Mouse (Mus musculus) R1 (cell line): Measurements from ENCODE around the gene Tmem30c.

Experiments used
- DNase-seq: peaks from one replicate; pipeline ENCODE4 v3.0.0-alpha.2; 2018; ENCODE audit warnings: low read depth, low spot score

The Tmem30c gene

DNA sequence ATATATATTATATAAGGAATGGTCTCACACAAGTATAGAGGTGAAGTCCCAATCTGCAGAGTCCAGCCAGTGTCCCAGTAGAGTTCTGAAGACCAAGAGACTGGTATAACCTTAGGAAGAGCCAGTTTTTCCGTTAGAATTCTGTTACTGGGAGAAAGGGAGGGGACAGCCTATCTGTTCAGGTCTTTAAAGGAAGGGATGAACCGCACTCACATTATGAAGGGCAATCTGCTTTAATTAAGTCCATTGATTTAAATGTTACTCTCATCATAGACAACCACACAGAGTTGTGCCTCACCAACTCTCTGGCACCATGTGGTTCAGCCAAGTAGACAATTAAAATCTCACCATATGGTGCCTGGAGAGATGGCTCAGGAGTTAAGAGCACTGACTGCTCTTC lies at the start of gene Tmem30c:
Tmem30c (minus strand) TSS at position 101 of the 400 bp plus-strand sequence.
- no peak for DNase-seq

DNA sequence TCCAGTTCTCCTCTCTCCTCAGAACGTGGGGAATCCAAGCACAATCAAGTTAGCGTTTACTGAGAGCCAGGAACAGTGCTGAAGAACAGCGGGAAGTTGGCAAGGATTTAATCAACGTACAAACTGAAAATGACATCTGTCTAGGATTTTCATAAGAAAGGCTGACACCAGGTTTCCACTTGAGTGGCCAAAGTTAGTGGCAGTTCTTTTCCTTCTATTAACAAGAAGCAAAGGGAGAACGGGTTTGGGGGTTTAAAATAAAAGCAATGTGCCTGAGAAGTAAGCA lies 47.9 kb upstream of the Tmem30c start:
- peak; percentile 7 for DNase-seq

DNA sequence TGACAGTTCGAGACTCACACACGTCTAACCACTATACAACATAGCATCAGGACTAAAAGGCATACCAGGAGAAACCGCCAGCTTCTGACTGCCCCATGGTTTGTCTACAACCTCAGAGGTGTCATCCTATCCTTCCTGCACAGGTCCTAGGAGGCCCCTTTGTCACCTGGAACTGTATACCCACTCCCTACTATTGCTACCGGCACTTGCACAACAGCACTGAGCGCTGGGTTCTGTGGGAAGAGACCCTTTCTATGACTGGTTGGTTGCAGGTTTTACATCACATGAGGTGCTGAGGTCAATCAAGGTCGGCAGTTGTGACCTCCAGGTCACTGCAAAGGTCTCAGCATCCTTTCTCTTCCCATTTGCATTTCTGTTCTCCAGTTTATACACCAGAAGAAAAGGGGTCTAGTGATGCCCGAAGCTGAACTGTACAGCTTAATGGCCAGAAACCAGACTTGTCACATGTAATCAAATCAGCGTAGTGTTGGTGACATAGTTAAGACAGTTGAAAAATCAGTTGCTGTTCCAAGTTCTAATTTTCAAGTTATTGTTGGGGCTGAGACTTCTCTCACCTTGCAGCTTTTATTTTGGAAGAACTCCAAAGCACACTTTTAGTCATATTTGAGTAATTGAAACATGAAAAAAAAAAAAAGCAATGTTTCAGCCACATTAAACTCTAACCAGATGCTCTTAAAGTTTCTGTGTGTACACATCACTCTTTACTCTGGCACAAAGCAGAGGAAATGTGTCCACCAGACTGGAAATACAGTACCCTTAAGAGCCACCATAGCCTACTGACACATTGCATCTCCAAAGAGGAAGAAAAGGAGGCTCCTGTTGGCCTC lies 47.3 kb upstream of the Tmem30c start:
- no peak for DNase-seq

DNA sequence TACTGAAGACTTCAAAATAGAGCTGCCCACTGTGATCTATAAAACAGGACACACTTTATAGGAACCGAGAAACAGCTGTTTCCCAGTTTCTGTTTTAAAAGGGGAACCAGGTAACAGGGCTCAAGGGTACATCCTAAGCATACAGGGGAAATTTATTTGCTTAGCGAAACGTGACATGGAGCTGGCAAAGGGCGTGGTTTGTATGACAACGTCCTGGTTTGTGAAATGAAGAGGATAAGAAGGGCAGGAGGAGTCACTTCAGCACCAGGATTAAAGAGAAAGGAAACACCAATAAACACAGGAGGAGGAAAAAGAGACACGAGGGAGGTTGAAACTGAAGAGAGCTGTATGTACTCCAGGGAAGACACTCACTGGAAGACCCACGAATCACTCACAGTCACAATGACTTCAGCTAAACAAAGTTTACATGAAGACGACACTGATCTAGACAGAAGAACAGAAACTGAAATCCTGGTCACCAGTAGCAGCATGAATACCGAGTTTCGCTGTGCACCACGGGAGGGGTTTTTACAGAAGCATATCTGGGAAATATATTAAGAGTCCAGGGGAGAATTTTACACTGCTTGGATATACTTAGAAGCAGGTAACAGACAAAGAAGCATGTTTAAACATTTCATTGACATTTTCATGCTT lies 44.2 kb upstream of the Tmem30c start:
- no peak for DNase-seq

DNA sequence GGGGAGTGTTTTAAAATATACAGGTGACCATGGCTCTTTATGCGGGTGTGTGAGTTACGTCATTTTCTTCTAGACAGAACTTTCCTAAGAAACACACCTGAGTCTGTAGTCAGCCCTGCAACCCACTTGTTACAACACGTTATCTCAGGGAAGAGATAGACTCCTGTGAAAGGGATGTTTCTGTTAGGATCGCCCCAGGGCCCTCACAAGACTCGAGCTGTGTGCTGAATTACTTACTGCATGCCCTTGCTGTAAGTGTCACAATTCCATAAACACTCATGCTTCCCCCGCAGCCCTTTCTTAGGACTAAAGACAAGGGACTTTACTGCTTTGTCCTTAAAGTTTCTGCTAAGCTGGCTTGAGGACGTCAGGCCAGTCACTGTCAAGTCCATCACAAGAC lies 39.6 kb upstream of the Tmem30c start:
- no peak for DNase-seq

DNA sequence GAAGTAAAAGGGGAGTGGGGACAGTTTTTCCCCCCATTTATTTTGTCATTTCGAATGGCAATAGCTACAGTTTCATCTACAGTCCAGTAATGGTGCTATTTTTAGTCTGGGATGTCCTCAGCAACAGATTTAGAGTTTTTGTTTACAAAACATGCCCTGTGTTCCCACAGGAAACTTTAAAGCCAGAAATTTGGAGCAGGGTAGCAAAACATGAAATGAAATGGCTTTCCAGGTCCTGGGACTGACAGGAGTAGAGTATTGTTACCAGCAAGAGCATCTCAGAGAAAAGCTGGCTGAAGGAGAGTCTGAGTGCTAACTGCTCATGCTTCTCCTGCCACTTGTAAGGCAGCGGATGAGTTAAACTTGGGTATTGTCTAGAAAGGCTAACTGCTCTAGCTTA lies 37.4 kb upstream of the Tmem30c start:
- no peak for DNase-seq

DNA sequence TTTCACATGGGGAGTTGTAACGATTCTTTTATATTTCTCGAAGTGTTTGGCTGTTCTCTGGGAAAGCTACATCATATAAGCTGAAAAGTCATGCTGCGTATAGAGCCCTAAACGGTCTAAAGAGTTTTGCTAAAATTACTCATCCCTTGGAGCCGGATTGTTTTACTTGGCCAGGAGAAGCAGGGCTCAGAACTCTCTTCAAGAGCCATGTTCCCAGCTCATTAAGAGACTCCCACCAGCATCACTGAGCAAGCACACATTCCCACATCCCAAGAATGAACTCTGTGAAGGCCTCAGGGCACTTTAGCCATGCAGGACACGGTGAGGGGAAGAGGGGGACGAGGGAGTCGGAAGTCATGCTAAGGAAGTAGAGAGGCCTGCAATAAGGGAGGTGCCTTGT lies 36.4 kb upstream of the Tmem30c start:
- no peak for DNase-seq

DNA sequence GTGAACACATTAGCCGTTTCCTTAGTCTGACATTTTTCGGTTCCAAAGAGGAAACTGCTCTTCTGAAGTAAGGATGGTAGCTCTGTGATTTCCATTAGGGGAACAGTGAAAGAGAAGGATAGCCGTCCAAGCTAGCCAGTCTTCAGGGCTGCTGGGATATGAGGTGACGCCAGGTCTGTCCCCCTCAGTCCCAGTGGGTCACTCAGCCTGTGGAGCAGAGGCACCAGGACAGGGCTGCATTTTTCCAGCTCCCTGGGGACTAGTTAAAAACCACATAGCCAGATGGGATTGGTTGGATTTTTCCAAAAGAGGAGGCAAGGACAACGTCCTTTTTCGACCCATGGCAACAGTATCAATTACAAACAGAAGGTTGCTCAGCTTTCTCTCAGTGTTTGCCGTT lies 34.3 kb upstream of the Tmem30c start:
- DNase-seq = no peak

DNA sequence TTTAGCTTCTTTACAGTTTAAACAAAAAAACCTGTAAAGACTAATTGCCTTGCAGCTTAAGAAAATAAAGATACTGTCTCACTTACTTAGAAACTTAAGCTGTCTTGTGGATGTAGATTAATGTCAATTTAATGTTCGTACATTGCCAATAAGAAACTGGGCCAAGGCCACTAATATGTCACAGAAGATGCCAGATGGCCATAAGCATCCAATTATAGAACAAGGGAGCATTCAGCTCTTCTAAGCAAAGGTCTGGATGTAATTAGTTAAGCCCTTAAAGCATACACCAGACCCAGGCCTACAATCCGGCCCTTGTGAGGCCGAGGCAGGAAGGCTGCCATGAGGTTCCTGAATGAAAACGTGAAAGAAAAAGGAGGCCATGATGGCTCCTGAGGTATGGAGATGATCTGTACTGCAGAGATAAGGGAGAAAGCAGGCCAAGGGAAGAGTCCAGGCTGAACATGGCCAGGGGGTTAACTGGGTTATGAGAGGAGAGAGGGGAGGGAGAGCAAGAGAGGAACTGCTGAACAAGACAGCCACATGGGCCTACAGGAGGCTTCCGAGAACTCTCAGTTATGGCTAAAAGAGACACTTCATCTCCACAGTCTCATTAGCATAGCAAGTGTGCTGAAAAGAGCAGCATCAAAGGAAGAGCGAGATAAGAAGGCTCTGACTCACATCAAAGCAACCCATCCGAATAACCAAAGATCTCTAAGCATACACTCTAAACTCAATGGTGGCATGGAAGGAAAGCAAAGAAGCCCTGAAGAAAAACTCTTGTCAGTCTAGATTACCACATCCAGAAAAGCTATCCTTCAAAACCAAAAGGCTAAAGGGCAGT lies 26.8 kb upstream of the Tmem30c start:
- DNase-seq = no peak

DNA sequence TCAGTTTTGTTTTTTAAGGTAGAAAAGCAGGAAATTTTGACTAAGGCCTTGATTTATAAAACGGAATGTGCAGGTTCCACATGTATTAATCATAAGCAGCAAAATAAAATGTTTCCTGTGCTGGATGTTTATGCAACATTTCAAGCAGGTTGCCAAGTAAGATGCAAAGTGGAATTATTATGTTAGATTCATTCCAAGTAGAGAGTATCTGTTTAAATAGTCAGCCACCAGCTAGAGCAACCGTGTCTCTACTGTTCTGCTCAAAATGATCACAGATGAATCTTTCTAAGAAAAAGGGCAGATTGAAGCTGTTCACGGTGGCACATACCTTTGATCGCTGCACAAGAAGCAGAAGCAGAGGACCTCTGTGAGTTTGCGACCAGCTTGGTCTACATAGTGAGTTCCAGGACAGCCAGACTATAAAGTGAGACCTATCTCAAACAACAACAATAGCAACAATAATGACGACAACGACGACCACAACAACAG lies 26.0 kb upstream of the Tmem30c start:
- DNase-seq = no peak

DNA sequence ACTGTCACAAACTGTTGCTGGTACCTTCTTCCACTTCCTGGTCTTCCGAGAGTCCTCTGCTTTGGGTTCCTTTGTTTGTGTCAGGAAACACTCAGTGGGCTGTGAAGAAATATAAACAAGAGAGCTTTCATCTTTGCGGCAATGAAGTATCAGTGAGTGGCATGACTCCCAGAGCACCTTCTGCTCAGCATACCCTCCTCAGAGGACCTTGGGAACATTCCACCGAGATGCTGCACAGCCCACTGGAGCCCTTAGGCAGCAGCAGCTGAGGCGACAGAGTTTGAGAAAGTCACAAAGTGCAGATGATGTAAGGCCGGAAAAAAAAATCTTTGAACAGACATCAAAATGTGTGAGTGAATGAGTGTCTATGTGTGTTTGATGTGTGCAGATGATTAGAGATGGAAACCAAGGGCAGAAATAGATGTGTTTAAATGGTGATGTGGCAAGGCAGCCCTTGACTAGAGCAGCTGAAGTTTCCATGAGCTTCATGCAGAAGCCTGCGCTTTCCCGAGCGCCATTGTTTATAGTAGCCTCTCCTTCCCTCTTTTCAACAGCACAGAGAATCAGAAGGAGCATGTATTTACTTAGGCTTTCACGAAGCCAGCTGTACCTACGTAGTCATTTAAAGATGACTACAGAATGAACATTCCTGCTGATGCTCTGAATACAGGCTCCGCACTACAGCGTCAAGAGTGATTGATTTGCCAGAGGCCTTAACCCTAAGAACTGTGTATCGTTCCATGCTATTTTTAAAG lies 25.4 kb upstream of the Tmem30c start:
- no peak for DNase-seq

DNA sequence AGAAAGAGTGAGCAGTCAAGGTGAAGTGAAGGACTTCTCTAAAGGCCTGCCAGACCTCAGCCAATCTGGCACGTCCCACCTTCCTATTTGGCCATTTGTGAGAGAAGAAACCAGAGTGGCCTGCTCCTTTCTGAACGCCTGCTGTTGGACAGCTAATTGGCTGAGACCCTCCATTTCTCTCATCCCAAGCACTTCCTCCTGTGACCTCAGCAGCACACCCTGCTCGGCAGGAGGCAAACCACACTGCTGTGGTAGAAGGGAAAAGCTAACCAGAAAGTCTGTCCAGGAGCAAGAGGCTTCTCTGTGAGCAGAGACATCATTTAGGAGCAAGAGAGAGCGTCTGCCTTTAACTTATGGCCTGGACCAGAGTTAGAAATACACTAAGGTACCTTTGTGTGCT lies 24.5 kb upstream of the Tmem30c start:
- no peak for DNase-seq

DNA sequence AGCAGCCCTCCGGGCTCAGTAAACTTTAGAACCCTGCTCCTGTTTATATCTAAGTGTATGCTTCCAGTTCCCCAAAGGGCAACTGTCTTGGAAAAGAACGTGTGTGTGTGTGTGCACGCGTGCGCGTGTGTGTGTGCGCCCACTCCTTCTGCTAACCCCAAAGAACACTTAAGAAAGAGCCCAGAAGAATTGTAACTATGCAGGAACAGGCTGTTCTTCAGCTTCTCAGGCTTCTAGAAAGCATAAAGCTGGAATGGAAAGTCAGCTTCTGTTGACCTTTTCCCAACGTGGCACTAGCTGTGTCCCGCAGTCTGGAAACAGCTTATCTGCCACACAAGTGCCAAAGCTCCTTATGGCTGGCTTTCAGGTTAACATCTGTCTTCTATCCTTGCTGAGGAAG lies 22.4 kb upstream of the Tmem30c start:
- DNase-seq = no peak

DNA sequence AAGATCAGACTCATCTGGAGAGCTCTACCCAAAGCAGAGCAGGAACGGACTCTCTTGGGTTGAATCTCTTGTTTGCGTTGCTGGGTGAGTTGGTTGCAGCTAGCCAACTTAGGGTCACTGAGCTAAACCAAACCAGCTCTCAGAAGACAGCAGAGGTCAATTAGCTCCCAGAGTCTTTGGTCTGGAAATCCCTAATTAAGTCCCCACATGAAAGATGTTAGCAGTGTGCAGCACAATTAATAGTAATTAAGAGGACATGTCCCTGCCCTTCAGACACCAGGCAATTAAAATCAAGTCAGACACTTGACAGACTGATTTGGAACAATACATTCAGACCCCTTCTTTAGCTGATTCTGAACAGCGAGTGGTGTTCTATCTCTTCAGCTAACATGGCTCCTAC lies 21.6 kb upstream of the Tmem30c start:
- no peak for DNase-seq

DNA sequence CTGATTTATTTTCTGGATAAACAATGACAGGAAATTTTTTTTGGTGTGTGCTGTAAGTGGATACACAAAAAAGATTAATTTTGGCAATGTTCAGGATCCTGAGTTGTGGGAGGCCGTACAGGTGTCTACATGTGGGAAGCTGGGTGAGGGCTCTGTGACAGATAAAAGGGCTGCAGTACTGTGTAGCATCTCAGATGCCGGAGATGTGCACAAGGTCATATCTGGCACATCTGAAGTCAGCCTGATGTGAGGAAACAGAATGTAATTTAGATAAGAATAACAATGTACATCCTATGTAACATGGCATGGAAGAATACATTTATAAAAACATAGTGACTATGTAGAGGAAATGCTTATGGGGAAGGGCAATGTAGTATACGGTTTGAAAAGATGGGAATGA lies 20.8 kb upstream of the Tmem30c start:
- DNase-seq = no peak

DNA sequence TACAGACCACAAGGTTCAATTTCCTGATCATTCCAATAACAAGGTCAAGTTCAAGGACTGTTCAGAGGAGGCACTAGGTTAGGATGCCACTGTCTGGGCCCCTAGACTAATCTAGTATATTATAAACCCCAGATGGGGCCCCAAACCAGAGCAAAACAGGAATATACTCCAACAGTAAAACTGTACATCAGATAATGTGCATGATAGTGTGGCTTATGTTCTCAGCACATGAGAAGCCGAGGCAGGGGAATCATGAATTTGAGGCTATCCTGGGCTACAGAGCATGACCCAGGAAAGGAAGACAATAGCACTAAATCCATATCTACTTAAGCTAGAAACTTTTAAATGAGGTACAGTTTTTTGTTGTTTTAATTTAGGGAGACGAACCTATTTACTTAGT lies 19.5 kb upstream of the Tmem30c start:
- no peak for DNase-seq

DNA sequence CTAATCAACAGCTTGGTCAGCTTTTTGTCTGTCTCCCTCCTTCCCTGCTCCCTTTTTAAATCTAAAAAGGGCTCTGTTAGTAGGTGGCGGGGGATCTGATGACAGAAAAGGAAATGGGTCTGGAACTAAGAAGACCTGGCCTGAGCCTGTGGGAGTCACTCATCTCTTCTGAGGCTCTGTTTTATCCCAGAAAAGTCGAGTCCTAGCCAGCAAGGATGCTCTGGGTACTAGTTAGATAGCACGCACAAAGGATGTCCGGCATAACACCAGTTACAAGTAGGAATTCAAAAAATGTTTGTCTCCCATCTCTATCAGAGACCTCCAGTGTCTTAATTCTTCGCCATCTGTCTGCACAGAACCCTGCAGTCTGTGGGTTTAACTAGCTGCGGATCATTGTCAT lies 12.8 kb upstream of the Tmem30c start:
- DNase-seq = no peak

DNA sequence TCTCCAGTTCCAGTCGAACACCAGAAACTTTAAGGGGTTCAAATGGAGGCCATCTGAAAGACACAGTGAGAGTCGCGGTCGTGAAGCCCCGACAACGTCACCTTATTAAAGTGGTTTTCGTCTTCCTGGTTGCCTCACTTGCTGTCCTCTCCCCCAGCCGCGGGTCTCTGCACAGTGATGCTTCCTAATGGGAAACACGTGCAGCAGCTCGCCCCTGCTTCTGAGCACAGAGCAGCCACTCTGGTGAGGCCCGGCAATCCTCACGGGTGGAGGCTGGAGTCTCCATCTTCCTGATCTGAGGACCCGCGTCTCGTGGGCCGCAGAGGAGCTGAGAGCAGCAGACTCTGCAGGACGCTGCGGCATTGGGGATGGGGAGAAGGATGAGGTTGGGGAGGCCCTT lies 11.1 kb upstream of the Tmem30c start:
- no peak for DNase-seq

DNA sequence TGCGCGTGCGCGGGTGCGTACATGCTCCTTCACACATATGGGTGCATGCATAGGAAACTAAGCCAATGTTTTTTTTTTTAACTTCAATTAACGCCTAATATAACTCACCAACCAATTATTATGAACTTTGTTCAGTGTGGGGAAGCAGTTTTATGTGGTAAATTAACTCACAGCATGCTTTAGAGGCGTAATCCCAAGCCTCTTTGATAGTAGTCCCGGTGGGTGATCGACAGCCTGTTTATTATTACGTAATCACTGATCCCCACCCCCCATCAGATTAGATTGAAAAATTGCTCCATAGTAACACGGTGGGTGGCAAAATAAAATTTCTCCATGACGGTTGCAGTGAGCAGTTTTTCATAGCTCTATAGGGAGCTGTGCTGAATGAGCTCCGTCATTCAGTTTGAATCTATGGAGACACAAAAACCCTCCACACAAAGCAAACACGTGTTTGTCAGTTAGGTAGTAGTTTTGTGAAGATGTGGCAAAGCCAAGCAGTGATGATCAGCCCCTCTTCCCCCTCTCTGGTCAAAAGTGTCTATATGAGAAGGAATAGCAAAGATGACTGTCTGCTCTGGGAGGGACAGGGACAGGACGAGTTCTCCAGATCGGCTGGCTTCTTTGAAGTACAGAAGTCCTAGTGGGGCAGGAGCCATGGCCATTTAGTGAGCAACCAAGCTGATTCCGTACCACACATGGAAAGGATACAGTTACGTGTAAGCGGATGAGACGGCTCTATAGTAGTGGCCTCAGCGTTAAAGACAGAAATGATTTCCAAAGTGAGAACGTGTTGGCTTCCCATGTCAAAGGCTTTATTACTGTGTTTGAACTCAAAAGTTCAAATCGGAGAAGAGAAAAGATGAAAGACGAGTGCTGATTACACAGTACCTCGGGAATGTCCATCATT lies 10.4 kb upstream of the Tmem30c start:
- DNase-seq = no peak

DNA sequence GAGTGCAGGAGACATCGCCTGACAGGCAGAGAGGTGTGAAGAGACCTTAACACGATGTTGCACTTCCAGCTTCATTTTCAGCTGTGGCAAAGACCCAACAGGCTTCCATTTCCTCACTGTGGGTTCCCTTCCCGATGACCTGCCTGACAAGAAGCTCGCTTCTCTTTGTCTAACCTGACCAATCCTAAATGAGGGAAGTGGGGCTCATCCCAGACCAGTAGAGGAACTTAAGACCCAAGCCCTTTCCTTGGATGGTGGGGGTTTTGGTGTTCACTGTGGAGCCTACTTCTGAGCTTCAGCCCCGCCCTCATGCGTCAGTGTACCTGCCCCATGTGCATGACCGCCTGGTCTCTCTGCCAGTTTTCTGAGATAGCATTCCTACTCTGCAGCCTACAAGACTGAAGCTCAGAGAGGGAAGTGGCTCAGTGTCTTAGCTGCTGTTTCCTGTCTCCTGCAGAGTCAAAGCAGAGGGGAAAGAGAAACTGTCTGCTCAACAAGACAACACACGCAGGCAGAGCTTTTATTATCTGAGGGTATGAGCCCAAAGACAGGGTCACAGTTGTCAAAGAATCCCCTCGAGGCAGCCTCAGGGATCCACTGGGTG lies 8.9 kb upstream of the Tmem30c start:
- DNase-seq = peak; percentile 33
